Mouse (Mus musculus) lung, postnatal 0 days (tissue): ENCODE measurements around the gene Dnajc5. TPM values are rescaled to one million over a fixed set of nuclear protein-coding genes. Genes with fewer than 3 reads are reported as not detected.

Experiments
- ATAC-seq: fragments of 200-750 bp; cut with Nextera tagmentation; 2 replicates; pipeline ENCODE4 v1.8.0; 2017; ENCODE audit warnings: moderate library complexity
- DNase-seq: peaks from one replicate; pipeline ENCODE4 v3.0.0-alpha.2; 2016; ENCODE audit warnings: low spot score
- H3K27ac ChIP-seq: fragments of 300-500 bp; sonication (generic); 2 replicates; pipeline ENCODE4 v1.5.1; 2014; ENCODE audit warnings: antibody characterized with exemption, mild to moderate bottlenecking, low read length, mixed read lengths
- H3K27me3 ChIP-seq: fragments of 300-500 bp; sonication (generic); replicated peaks from 2 replicates; pipeline ENCODE4 v1.6.1; 2014; ENCODE audit warnings: low read length, mixed read lengths; ENCODE audit not compliant: insufficient read depth
- H3K36me3 ChIP-seq: fragments of 300-500 bp; sonication (generic); 2 replicates; pipeline ENCODE4 v1.6.1; 2014; ENCODE audit warnings: low read length, mixed read lengths; ENCODE audit not compliant: insufficient read depth
- H3K4me1 ChIP-seq: fragments of 300-500 bp; sonication (generic); 2 replicates; pipeline ENCODE4 v1.6.1; 2014; ENCODE audit warnings: antibody characterized with exemption, low read depth, low read length, mixed read lengths; ENCODE audit not compliant: insufficient read depth
- H3K4me2 ChIP-seq: fragments of 300-500 bp; sonication (generic); replicated peaks from 2 replicates; pipeline ENCODE4 v1.6.1; 2014; ENCODE audit warnings: low read depth, mild to moderate bottlenecking, low read length, moderate library complexity, mixed read lengths
- H3K4me3 ChIP-seq: fragments of 300-500 bp; sonication (generic); 2 replicates; pipeline ENCODE4 v1.5.1; 2014; ENCODE audit warnings: low read depth, low read length
- H3K9ac ChIP-seq: fragments of 300-500 bp; sonication (generic); replicated peaks from 2 replicates; pipeline ENCODE4 v1.6.1; 2014; ENCODE audit warnings: low read depth, mild to moderate bottlenecking
- H3K9me3 ChIP-seq: fragments of 300-500 bp; sonication (generic); 2 replicates; pipeline ENCODE4 v1.6.1; 2016; ENCODE audit warnings: low read length, mixed read lengths
- CTCF ChIP-seq: IDR thresholded peaks from 2 replicates; pipeline ENCODE4 v1.5.1; 2016; ENCODE audit warnings: antibody characterized with exemption, mild to moderate bottlenecking
- EP300 ChIP-seq: IDR thresholded peaks from 2 replicates; pipeline ENCODE4 v1.6.1; 2016; ENCODE audit warnings: antibody characterized with exemption, mild to moderate bottlenecking, control low read depth
- WGBS: fragments of 180-500 bp; shearing (Covaris S2); extraction: QIAGEN DNeasy Blood & Tissue Kit; methylation state at CpG from one replicate; pipeline ENCODE4 v1.1.7; 2014; 5-methylcytosine and 5-hydroxymethylcytosine counted together
- polyA plus RNA-seq: library from polyadenylated mRNA; unstranded; fragments of >200 nt; fragmentation: Nextera tagmentation; extraction: Ambion mirVana; gene quantifications from 2 replicates; pipeline ENCODE4 v1.2.1, GENCODE M21; 2015

Dnajc5 gene
- 57.2 and 59.5 TPM in 2 replicates for polyA plus RNA-seq

- 0% methylated on average over 65 of the region's 74 CpGs for WGBS
- H3K36me3 ChIP-seq, result peaks cover 14% of the 10 kb centered on the region; the same call in 1 of the 2 replicates
- TF ChIP-seq EP300 (no peak), CTCF (no peak)
- peak within 1 kb of the TSS; percentile 99 for H3K4me3 ChIP-seq
- peak; percentile 99 for DNase-seq
- peak within 1 kb of the TSS; percentile 99 for H3K27ac ChIP-seq
- H3K27me3 ChIP-seq, result no peaks in the 10 kb centered on the region
- H3K4me1 ChIP-seq, result peaks cover 12% of the 10 kb centered on the region; the same call in 1 of the 2 replicates
- peak; percentile 98 for ATAC-seq
- peak within 1 kb of the TSS; percentile 96 for H3K9ac ChIP-seq
- H3K4me2 ChIP-seq, result peak within 1 kb of the TSS; percentile 62
- H3K9me3 ChIP-seq, result no peaks in the 10 kb centered on the region
Observed at GRCm38 (mm10) chr2:181520118-181520935, at the start of gene Dnajc5. TSS of gene Dnajc5 (plus strand) at chr2:181520485.

- H3K27me3 ChIP-seq, result no peaks in the 10 kb centered on the region
- peak; percentile 69 for DNase-seq
- peak overlapping the region; percentile 66 for H3K27ac ChIP-seq
- no peak overlapping the region for H3K4me2 ChIP-seq
- no peaks in the 10 kb centered on the region for H3K9me3 ChIP-seq
- TF ChIP-seq CTCF (peak; percentile 38), EP300 (peak; percentile 48; the same call in 1 of the 2 replicates)
- H3K4me1 ChIP-seq, result no peaks in the 10 kb centered on the region; the same call in 1 of the 2 replicates
- H3K4me3 ChIP-seq, result no peak overlapping the region
- no peak overlapping the region for H3K9ac ChIP-seq
- ATAC-seq, result peak; percentile 78
- H3K36me3 ChIP-seq, result no peaks in the 10 kb centered on the region
- 35% methylated on average over 5 of the region's 5 CpGs for WGBS
Observed at GRCm38 (mm10) chr2:181471246-181471645, 49.0 kb upstream of the Dnajc5 start.

- Histone ChIP-seq H3K4me2 (no peak overlapping the region), H3K4me3 (no peak overlapping the region), H3K9ac (no peak overlapping the region), H3K9me3 (no peaks in the 10 kb centered on the region), H3K27me3 (no peaks in the 10 kb centered on the region), H3K36me3 (no peaks in the 10 kb centered on the region), H3K27ac (peak overlapping the region; percentile 60), H3K4me1 (no peaks in the 10 kb centered on the region; the same call in 1 of the 2 replicates)
- WGBS, result 53% methylated on average over 1 of the region's 1 CpGs
- no peak; the same call in 1 of the 2 replicates for TF ChIP-seq EP300
- peak; percentile 51 for ATAC-seq
- no peak for DNase-seq
Observed at GRCm38 (mm10) chr2:181472256-181472827, 47.9 kb upstream of the Dnajc5 start.

GRCm38 (mm10) chr2:181483120-181483519, 37.2 kb upstream of the Dnajc5 start:
- ATAC-seq (no peak), DNase-seq (no peak)
- TF ChIP-seq CTCF (no peak), EP300 (no peak)
- peaks cover 4% of the 10 kb centered on the region for H3K4me1 ChIP-seq
- H3K27ac ChIP-seq, result peak overlapping the region; percentile 38; the same call in 1 of the 2 replicates
- H3K4me3 ChIP-seq, result no peak overlapping the region
- H3K27me3 ChIP-seq, result no peaks in the 10 kb centered on the region
- no peaks in the 10 kb centered on the region for H3K9me3 ChIP-seq
- WGBS, result 42% methylated on average over 2 of the region's 2 CpGs
- no peaks in the 10 kb centered on the region for H3K36me3 ChIP-seq
- H3K4me2 ChIP-seq, result peak overlapping the region; percentile 28; the same call in 1 of the 2 replicates
- no peak overlapping the region for H3K9ac ChIP-seq

GRCm38 (mm10) chr2:181483562-181484318, 36.5 kb upstream of the Dnajc5 start:
- 32% methylated on average over 7 of the region's 7 CpGs for WGBS
- H3K27me3 ChIP-seq, result no peaks in the 10 kb centered on the region
- H3K9me3 ChIP-seq, result no peaks in the 10 kb centered on the region
- peaks cover 4% of the 10 kb centered on the region for H3K4me1 ChIP-seq
- TF ChIP-seq CTCF (peak; percentile 57), EP300 (peak; percentile 65; the same call in 1 of the 2 replicates)
- H3K36me3 ChIP-seq, result no peaks in the 10 kb centered on the region
- no peak overlapping the region for H3K4me3 ChIP-seq
- H3K4me2 ChIP-seq, result peak overlapping the region; percentile 28; the same call in 1 of the 2 replicates
- peak overlapping the region; percentile 38; the same call in 1 of the 2 replicates for H3K27ac ChIP-seq
- no peak overlapping the region for H3K9ac ChIP-seq
- DNase-seq (peak; percentile 61), ATAC-seq (peak; percentile 65)
